Mouse (Mus musculus) brain, adult 2 months (tissue): ENCODE measurements around the gene Pde4b.

ENCODE experiments used
- DNase-seq: peaks from one replicate; pipeline ENCODE4 v3.0.0; 2011; ENCODE audit warnings: low read depth, low spot score

The Pde4b gene

DNA sequence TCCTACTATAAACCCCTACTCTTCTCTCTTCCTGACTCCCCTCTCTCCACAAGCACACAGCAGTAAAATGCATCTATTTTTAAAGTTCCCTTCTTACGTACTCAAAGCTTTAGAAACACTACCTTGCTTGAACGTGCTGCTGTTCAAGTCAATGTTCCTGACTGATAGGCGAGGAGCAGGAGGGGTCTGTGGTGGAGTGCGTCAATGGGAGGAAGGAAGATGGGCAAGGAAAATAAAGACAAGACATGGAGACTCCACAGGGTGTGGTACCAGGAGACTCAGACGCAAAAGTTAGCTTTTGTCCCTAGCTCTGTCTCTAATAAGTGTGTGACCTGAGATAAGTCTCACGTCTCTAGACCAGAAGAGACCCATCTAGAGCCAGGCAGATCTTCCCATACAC, 556.7 kb downstream of the Pde4b start:
- no peak for DNase-seq

DNA sequence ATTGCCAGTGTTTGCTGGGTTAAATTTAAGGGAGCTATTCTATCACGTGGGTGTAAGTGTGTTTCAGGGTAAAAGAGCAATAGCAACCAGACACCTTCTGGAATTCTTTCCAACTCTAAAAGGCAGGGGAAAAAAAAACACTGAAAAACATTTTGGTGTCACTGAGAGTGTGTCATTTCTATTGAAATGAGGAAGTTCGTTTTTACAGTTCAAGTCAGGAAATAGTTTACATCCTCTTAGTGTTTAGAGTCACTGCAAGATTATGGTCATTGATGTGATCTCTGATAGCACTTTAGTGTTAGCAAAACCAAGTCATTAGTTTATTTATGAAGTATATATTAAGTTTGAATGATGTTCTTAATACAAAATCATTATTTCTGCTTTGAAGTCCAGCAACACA, 559.7 kb downstream of the Pde4b start:
- no peak for DNase-seq

DNA sequence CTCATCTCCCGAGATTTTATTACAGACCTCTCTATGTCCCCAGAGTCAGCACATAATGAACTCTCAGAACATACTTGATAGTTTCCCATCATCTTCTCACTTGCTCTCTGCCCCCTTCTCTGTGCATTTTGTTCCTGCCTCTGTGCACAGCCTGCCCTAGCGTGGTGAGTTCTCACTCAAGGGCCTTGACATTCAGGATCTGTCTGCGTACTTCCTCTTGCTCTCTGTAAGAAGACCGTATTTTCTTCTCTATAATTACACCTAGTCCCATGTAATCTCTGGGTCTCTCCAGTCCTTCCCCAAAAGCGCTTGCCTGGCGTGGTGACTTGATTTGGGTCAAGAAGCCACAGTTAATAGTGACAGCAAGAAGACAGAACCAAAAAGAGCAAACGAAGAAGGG, 568.0 kb downstream of the Pde4b start:
- no peak for DNase-seq

DNA sequence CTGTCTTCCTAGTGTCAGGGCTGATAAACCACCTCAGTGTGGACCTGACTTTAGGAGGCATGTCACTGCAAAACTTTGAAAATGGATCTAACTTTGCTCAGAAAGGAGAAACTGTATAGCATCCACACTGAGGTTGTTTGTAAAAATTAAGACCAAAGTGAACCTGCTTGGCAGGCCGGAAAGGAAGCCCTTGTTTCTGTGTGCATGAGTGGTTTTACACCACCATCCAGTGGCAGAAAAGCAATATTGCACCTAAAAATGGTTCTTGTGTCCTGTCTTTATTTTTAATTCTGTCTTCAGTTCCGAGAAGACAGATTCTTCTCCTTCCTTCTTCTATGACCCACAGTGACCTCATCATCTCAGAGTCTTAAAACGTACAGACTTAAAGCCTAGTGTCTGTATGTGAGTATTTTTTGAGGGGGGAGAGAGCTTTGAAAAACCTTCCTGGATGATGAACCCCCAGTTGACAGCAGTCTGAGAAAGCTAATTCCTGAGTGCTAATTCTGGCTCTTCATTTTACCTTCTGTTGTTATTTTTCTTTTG, 569.2 kb downstream of the Pde4b start:
- peak; percentile 90 for DNase-seq
